Comparison of ENCODE assay signal across 1 mouse cellular context in the genomic region with DNA sequence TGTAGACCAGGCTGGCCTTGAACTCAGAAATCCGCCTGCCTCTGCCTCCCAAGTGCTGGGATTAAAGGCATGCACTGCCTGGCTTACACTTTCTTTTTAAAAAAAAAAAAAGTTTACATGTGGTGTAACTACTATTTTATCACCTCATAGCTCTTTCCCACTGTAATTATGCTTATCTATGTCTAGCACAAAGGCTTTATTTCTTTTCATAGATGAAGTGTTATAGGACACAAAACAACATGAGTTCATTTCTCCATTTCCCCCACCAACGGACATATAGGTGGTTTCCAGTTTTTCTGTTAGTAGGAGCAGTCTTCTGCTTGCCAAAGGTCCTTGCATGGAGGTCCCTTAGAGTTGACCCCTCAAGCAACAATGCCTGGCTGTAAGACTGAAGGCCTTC.
TF ChIP-seq lines count a peak whose summit lies in the region.

No protein-coding gene starts in this region.

TF ChIP-seq in CH12.LX, 34 proteins besides CTCF, POLR2A, EP300 and RAD21:
- TF ChIP-seq JUN (IDR thresholded peaks at IDR 0.05; ENCODE audit: insufficient read depth, low read depth, low read length) (no peak), BHLHE40 (IDR thresholded peaks at IDR 0.05; ENCODE audit: low read depth, low read length) (no peak), ZC3H11A (IDR thresholded peaks at IDR 0.05; ENCODE audit: low read depth, low read length) (no peak), CHD1 (IDR thresholded peaks at IDR 0.05; ENCODE audit: low read depth, low read length) (no peak), MYC (IDR thresholded peaks at IDR 0.05; ENCODE audit: low read depth, low read length) (no peak), RCOR1 (conservative IDR thresholded peaks at IDR 0.05; ENCODE audit: low read depth, low read length) (no peak), ZKSCAN1 (IDR thresholded peaks at IDR 0.05; ENCODE audit: borderline replicate concordance, low read depth, low read length) (no peak)
